Mouse (Mus musculus) ES-E14 (cell line): ENCODE results near the gene Dcp1a. TPM values are rescaled to one million over a fixed set of nuclear protein-coding genes. Genes with fewer than 3 reads are reported as not detected.

Source experiments
- DNase-seq: peaks from one replicate; pipeline ENCODE4 v3.0.0-alpha.2; 2013; ENCODE audit warnings: low read depth, low spot score
- H3K27ac ChIP-seq: 2 replicates; pipeline ENCODE4 v1.5.1; 2012; ENCODE audit warnings: low read depth, mild to moderate bottlenecking, low read length, moderate library complexity, mixed read lengths; ENCODE audit not compliant: poor library complexity, insufficient read depth, severe bottlenecking
- H3K36me3 ChIP-seq: 2 replicates; pipeline ENCODE4 v1.6.1; 2012; ENCODE audit warnings: mild to moderate bottlenecking, low read length, moderate library complexity, mixed read lengths; ENCODE audit not compliant: control insufficient read depth, poor library complexity, insufficient read depth, severe bottlenecking
- H3K4me1 ChIP-seq, 2 experiments: fragments of 150-350 bp in 1 of 2; sonication (generic) in 1 of 2; 2 replicates each; pipeline ENCODE4 v1.6.1; 2012; ENCODE audit warnings: low read length in 2 of 2, mild to moderate bottlenecking in 1 of 2, mixed read lengths in 1 of 2; ENCODE audit not compliant: control insufficient read depth in 2 of 2, insufficient read depth in 2 of 2, poor library complexity in 1 of 2
- H3K4me3 ChIP-seq, 2 experiments: fragments of 150-350 bp in 1 of 2; sonication (generic) in 1 of 2; 2 replicates each; pipeline ENCODE4 v1.5.1; 2012; ENCODE audit warnings: low read length in 2 of 2, low read depth in 1 of 2, mild to moderate bottlenecking in 1 of 2, mixed read lengths in 1 of 2; ENCODE audit not compliant: insufficient read depth in 1 of 2, poor library complexity in 1 of 2, severe bottlenecking in 1 of 2
- H3K9ac ChIP-seq: 2 replicates; pipeline ENCODE4 v1.6.1; 2012; ENCODE audit warnings: low read depth, mild to moderate bottlenecking, low read length, mixed read lengths; ENCODE audit not compliant: poor library complexity, insufficient read depth, severe bottlenecking
- H3K9me3 ChIP-seq: fragments of 150-350 bp; sonication (generic); 2 replicates; pipeline ENCODE4 v1.6.1; 2012; ENCODE audit warnings: low read depth, mild to moderate bottlenecking, low read length; ENCODE audit not compliant: control insufficient read depth, insufficient read depth
- CHD2 ChIP-seq: IDR thresholded peaks from 2 replicates; pipeline ENCODE4 v1.6.1; 2014; ENCODE audit warnings: mild to moderate bottlenecking, low read depth, low read length, inconsistent platforms
- HCFC1 ChIP-seq: IDR thresholded peaks from 2 replicates; pipeline ENCODE4 v1.6.1; 2012; ENCODE audit warnings: low read length, inconsistent platforms, borderline replicate concordance; ENCODE audit not compliant: insufficient read depth
- MAFK ChIP-seq: IDR thresholded peaks from 2 replicates; pipeline ENCODE4 v1.6.1; 2014; ENCODE audit warnings: mild to moderate bottlenecking, low read depth, low read length, inconsistent platforms; ENCODE audit not compliant: insufficient read depth
- ZC3H11A ChIP-seq: IDR thresholded peaks from 2 replicates; pipeline ENCODE4 v1.6.1; 2012; ENCODE audit warnings: low read depth, mild to moderate bottlenecking, inconsistent platforms, low read length, borderline replicate concordance
- ZNF384 ChIP-seq: IDR thresholded peaks from 2 replicates; pipeline ENCODE4 v1.6.1; 2012; ENCODE audit warnings: low read depth, low read length, inconsistent platforms
- in situ Hi-C, 2 experiments: fragments of 600-800 bp; cut with MboI; formaldehyde crosslinking; loops; one replicate each; pipeline ENCODE4 v1.15.1; 2025; ENCODE audit warnings: low sequenced_read_pairs in 2 of 2, inconsistent platforms in 1 of 2; ENCODE audit not compliant: unreplicated experiment in 2 of 2
- total RNA-seq: library from RNA; depleted of rRNA; stranded (reverse); fragments of 300-350 nt; gene quantifications from 2 replicates; pipeline ENCODE4 v1.2.3, GENCODE M21; 2012

The Dcp1a gene
- total RNA-seq, 1 experiment: 27.8 TPM

DNA sequence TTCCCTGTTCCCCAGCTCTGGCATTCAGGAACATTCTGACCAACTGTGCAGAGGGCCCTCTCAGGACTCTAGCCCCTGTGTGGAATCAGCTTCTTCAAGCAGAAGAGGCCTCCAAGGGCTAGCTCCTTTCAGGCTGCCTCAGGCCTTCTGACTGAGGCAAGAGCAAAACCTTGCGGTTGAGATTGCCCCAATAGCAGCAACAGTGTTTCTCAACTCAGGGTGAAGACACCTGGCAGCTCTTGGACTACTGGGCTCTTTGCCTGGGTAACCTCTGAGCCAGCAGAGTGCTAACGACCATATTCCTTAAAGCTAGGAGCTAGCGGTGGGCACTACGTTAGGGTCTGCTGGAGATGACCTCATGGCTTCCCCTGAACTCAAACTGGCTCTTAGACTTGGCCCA lies 73.8 kb downstream of the Dcp1a start:
- in situ Hi-C loops: no loop called here
- TF ChIP-seq ZC3H11A (no peak), CHD2 (no peak), MAFK (no peak), HCFC1 (no peak), ZNF384 (no peak)
- Histone ChIP-seq H3K27ac (no peak overlapping the region), H3K9ac (no peak overlapping the region), H3K9me3 (no peaks in the 10 kb centered on the region), H3K4me1 (peaks cover 12 to 25% of the 10 kb centered on the region in 2 experiments), H3K36me3 (peaks cover 22% of the 10 kb centered on the region), H3K4me3 (no peak overlapping the region)
- no peak for DNase-seq

DNA sequence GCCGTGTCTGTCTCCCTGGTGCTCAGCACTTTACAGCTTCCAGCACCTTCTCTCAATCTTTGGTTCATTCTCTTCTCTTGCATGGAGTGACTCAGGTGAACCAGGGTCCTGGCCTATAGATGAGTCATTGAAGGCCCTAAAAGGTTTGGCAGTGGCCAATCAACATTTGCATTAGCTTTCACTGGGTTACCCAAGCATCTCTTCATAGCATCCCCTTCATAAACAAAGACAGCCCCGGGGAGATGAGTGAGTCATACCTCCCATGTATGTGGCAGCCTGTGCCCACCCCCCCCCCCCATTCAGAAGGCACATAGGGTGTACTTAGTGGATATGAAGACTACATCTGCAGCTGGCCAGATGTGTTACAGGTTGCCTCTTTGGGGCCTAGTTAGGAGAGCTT lies 77.3 kb downstream of the Dcp1a start:
- no peak for DNase-seq
- Histone ChIP-seq H3K4me3 (no peak overlapping the region), H3K9ac (no peak overlapping the region), H3K27ac (no peak overlapping the region), H3K4me1 (peaks cover 5 to 30% of the 10 kb centered on the region in 2 experiments), H3K36me3 (peaks cover 52% of the 10 kb centered on the region), H3K9me3 (no peaks in the 10 kb centered on the region)
- TF ChIP-seq HCFC1: no peak
- TF ChIP-seq ZC3H11A: no peak
- TF ChIP-seq MAFK: no peak
- no peak for TF ChIP-seq ZNF384
- TF ChIP-seq CHD2: no peak
- in situ Hi-C loops: no loop called here

DNA sequence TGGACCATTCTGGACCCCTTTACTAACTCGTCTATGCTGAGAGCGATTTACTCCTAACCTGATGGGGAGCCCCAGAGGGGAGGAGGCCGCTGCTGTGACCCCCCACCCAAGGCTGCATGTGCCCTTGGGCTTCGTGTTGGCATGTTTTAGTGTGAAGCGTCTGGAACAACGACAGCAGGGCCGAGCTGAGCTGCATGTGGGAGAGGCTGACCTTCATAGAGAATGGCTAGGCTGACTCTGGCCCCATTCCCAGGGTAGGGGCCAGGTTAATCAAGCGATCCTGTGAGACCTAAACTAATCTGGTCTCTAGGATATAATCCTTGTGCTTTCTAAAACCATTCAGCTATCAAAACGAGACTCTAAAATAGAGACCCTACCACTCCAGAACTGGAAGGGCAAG lies 78.4 kb downstream of the Dcp1a start:
- Histone ChIP-seq H3K4me1 (peaks cover 0 to 29% of the 10 kb centered on the region in 2 experiments; a peak in 2 of 4 replicates), H3K4me3 (no peak overlapping the region), H3K9ac (0 out of 2 replicates have a peak overlapping the region, but pooled peaks have one; percentile 7), H3K9me3 (no peaks in the 10 kb centered on the region), H3K36me3 (peaks cover 51% of the 10 kb centered on the region), H3K27ac (no peak overlapping the region)
- TF ChIP-seq CHD2: no peak
- TF ChIP-seq ZC3H11A: no peak
- TF ChIP-seq MAFK: no peak
- TF ChIP-seq HCFC1: no peak
- TF ChIP-seq ZNF384: no peak
- in situ Hi-C loops: no loop called here
- DNase-seq: no peak

DNA sequence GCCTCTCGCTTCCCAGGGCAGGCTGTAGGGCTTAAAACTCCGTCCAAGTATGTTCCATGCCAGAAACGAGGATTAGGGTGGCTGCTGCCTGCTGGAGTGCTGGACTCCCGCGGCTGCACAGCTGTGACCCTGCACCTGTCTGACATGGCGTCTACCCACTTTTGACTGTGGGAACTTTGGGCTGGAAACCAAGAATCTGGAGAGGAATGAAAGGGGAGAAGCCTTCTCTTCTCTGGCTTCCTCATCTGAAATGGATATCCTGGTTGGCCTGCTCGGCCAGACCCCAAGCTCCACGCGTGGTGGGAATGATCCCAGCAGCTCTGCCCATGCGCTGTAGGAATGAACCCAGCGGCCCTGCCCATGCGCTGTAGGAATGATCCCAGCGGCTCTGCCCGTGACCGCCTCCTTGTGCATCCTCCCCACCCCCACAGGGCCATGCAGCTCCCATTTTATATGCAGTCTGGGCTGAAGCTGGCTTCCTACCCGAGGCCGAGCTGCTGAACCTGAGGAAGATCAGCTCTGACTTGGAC lies 80.1 kb downstream of the Dcp1a start:
- Histone ChIP-seq H3K4me1 (peaks cover 0 to 36% of the 10 kb centered on the region in 2 experiments; a peak in 2 of 4 replicates), H3K9me3 (no peaks in the 10 kb centered on the region), H3K27ac (no peak overlapping the region), H3K4me3 (no peak overlapping the region; a peak in 1 of 4 replicates), H3K36me3 (peaks cover 48% of the 10 kb centered on the region), H3K9ac (peak overlapping the region; percentile 47; the same call in 1 of the 2 replicates)
- TF ChIP-seq ZC3H11A: no peak
- TF ChIP-seq HCFC1: no peak
- TF ChIP-seq MAFK: no peak
- no peak for TF ChIP-seq CHD2
- no peak for TF ChIP-seq ZNF384
- in situ Hi-C loops: no loop called here
- DNase-seq: no peak
